Mouse (Mus musculus): Measurements from ENCODE around the gene Shkbp1.

- TF ChIP-seq POLR2A (IDR thresholded peaks at IDR 0.05; ENCODE audit: low read depth, low read length) (no peak), ZC3H11A (IDR thresholded peaks at IDR 0.05; ENCODE audit: low read depth, low read length) (no peak), EP300 (IDR thresholded peaks at IDR 0.05; ENCODE audit: low read length) (no peak), IRF4 (IDR thresholded peaks at IDR 0.05; ENCODE audit: low read depth, low read length) (no peak), SMC3 (IDR thresholded peaks at IDR 0.05; ENCODE audit: low read depth, low read length) (no peak), CTCF (conservative IDR thresholded peaks at IDR 0.05 in 1 of 2, IDR thresholded peaks at IDR 0.05 in 1 of 2; ENCODE audit: low read depth in 2 of 2, low read length in 2 of 2) (no peak), MAX (IDR thresholded peaks at IDR 0.05; ENCODE audit: low read length) (no peak), MAFK (IDR thresholded peaks at IDR 0.05; ENCODE audit: insufficient replicate concordance, low read length) (no peak), POLR2AphosphoS2 (IDR thresholded peaks at IDR 0.05; ENCODE audit: low read depth, low read length) (no peak), NRF1 (IDR thresholded peaks at IDR 0.05; ENCODE audit: low read depth, low read length) (no peak), TCF12 (IDR thresholded peaks at IDR 0.05; ENCODE audit: low read depth, low read length) (no peak)
Observed at GRCm38 (mm10) chr7:27315958-27316357, 39.9 kb downstream of the Shkbp1 start.

Measured in CH12.LX (cell line).